Mouse (Mus musculus) mouse embryonic stem cell (cell line): Measurements from ENCODE around the gene Fam166a.

Source experiments
- in situ Hi-C, 2 experiments: fragments of 300-500 bp; cut with MboI; formaldehyde crosslinking; loops; 1 replicate in 1 of 2; 3 replicates in 1 of 2; pipeline ENCODE4 v1.14.3; 2019 to 2020; ENCODE audit warnings: low sequenced_read_pairs in 2 of 2, low pct_unique_long_range_greater_than_20kb in 1 of 2, mixed read lengths in 1 of 2; ENCODE audit not compliant: unreplicated experiment in 1 of 2

Gene Fam166a

DNA sequence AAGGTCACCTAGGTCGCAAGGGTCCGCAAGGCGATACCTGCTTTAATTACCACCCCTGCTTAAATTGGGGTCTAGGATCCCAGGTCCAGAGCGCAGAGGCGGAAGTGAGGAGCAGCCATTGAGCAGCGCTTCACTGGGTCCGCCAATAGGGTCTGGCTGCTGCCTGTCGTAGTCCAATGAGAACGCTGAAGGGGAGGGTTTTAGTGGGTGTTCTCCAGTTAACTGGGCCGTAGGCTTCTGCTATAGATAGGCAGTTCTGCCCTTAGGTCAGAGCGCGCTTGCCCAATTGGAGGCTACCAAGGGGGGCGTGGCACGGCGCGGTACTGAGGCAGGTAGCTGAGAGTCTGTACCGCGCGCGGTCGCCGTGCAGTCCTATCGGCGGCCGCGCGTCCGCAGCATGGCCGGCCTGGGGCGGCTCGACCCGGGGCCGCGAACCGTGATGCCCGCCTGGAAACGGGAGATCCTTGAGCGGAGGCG is 43.8 kb downstream of the Fam166a start, which contains the start of gene Tprn:
TSS of gene Tprn (plus strand) at position 328 of the 477 bp plus-strand sequence.
- in situ Hi-C loops = no loop called here

DNA sequence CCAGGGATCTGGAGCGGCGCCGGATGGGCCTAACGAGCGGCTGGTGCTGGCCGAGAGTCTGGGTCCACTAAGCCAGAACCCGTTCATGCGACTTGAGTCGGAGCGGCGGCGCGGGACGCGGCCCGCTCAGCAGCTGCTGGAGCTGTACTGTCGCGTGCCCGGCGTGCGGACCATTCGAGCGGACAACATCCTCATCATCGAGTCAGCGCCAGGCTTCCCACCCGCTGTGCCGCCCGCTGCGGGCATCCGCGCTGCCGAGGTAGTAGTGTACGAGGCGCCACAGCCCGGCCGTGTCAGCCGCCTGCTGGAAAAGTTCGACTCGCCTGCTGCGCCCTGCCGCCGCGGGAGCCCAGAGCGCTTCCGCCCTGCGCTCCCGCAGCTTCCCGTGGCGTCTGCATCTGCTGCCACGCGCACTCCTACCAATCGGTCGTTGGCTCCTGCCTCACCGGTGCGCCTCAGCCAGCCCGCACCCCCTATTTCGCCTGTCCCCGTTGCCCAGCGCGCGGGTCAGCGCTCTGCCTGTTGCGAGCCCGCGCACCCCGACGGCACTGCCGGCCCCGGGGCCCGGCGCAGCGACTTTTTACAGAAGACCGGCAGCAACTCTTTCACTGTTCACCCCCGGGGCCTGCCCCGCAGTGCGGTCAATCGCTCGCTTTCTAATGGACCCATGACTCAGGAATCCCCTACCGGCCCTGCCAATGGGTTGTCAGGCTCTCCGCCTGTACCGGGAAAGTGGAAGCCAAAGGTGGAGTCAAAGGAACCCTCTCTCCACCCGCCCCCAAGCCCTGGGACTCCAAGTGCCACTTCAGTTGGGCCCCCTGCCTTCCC is 44.5 kb downstream of the Fam166a start:
- in situ Hi-C loops = no loop called here

DNA sequence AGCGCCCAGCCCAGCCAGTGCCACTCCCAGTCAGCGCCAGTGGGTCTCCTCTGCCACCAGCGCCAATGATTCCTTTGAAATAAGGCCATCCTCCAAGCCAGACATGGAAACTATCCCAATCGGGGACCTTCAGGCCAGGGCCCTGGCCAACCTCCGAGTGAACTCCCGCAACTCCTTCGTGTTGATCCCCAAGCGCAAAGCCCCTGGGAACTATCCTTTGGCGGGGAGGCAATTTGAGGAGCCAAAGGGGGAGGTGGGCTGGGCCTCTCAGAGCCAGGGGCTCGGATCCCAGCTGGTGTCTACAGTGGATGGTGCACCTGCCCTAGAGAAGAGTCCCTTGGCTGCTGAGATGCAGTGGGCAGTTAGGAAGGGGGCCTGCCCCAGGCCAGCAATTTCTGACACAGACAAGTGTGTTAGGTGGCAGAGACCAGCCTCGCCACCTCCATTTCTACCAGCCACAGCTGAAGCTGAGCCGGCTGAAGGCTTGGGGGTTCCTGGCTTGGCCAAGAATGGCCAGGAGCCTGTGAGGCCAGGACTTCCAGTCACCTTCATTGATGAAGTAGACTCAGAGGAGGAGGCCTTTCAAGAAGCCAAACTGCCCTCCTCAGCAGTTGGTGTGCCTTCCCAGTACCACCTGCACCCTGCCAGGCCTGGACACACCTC is 45.2 kb downstream of the Fam166a start:
- in situ Hi-C loops = no loop called here

DNA sequence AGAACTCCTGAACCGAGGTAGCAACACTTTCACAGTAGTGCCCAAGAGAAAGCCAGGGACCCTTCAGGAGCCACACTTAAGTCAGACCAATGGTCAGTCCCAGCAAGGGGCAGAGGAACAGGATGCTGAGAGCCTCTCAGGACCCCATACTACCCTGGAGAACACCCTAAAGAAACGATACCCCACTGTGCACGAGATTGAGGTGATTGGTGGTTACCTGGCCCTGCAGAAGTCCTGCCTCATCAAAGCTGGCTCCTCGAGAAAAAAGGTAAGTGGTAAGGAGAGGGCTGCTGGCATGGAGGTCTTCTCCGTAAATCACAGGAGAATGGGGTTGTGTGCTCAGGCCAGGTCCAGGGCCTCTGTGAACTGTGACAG is 45.7 kb downstream of the Fam166a start:
- in situ Hi-C loops = no loop called here

DNA sequence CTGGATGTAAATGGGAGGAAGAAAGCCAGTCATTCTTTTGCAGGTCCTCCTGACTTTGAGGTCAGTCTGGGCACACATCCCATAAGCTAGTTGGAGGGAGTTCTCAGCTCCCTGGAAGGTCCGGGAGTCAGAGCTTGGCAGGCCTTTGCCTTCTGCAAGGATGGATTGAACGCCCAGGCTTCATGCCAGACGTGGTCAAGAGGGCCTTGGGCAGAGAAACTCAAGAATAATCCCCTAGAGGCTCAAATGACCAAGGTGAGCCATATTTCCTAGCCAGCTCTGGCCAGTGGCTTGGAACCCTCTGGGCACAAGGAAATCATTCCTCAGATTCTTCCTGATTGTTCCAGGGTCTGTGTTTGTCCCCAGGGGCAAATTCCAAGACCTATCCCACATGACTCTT is 46.3 kb downstream of the Fam166a start:
- in situ Hi-C loops = loop anchor here in 1 of 2 experiments (5.0 kb wide), 1 partner anchor 67 kb away; the partner anchor contains the start of gene Man1b1

GRCm38 (mm10) chr2:25265897-25266656 is 47.5 kb downstream of the Fam166a start:
- in situ Hi-C loops = loop anchor here in 1 of 2 experiments (5.0 kb wide), 1 partner anchor 66 kb away; the partner anchor contains the start of gene Man1b1

GRCm38 (mm10) chr2:25266720-25267119 is 48.2 kb downstream of the Fam166a start:
- in situ Hi-C loops = loop anchor here in 1 of 2 experiments (5.0 kb wide), 1 partner anchor 66 kb away; the partner anchor contains the start of gene Man1b1

GRCm38 (mm10) chr2:25267241-25267640 is 48.7 kb downstream of the Fam166a start:
- in situ Hi-C loops = loop anchor here in 1 of 2 experiments (5.0 kb wide), 1 partner anchor 65 kb away; the partner anchor contains the start of gene Man1b1

GRCm38 (mm10) chr2:25267746-25268309 is 49.3 kb downstream of the Fam166a start:
- in situ Hi-C loops = loop anchor here in 1 of 2 experiments (5.0 kb wide), 1 partner anchor 64 kb away; the partner anchor contains the start of gene Man1b1
